Mouse (Mus musculus) ES-Bruce4 (cell line): ENCODE data around the gene Bicdl1.

ENCODE experiments used
- CTCF ChIP-seq: IDR thresholded peaks from one replicate; pipeline ENCODE4 v1.8.1; 2011; ENCODE audit warnings: low read depth, low read length
- POLR2A ChIP-seq: IDR thresholded peaks from one replicate; pipeline ENCODE4 v1.8.1; 2011; ENCODE audit warnings: low read length; ENCODE audit not compliant: insufficient read depth

GRCm38 (mm10) chr5:115666366-115667065, 64.9 kb downstream of the Bicdl1 start:
- TF ChIP-seq CTCF (no peak), POLR2A (no peak)
